Mouse (Mus musculus) stomach, postnatal 0 days (tissue): ENCODE measurements around the gene Grin3a. TPM values are rescaled to one million over a fixed set of nuclear protein-coding genes. Genes with fewer than 3 reads are reported as not detected.

Experiments used
- ATAC-seq: fragments of 200-750 bp; cut with Nextera tagmentation; 2 replicates; pipeline ENCODE4 v1.8.0; 2017; ENCODE audit not compliant: low FRiP score, low TSS enrichment
- DNase-seq: peaks from one replicate; pipeline ENCODE4 v3.0.0-alpha.2; 2016; ENCODE audit warnings: low spot score
- H3K27ac ChIP-seq: fragments of 300-500 bp; sonication (generic); replicated peaks from 2 replicates; pipeline ENCODE4 v1.5.1; 2014; ENCODE audit warnings: mild to moderate bottlenecking, control low read depth
- H3K27me3 ChIP-seq: fragments of 300-500 bp; sonication (generic); 2 replicates; pipeline ENCODE4 v1.6.1; 2014; ENCODE audit warnings: low read length; ENCODE audit not compliant: control insufficient read depth, insufficient read depth
- H3K36me3 ChIP-seq: fragments of 300-500 bp; sonication (generic); 2 replicates; pipeline ENCODE4 v1.6.1; 2014; ENCODE audit warnings: low read length, mixed read lengths; ENCODE audit not compliant: control insufficient read depth, insufficient read depth
- H3K4me1 ChIP-seq: fragments of 300-500 bp; sonication (generic); replicated peaks from 2 replicates; pipeline ENCODE4 v1.6.1; 2014; ENCODE audit warnings: antibody characterized with exemption; ENCODE audit not compliant: control insufficient read depth, insufficient read depth
- H3K4me2 ChIP-seq: fragments of 300-500 bp; sonication (generic); replicated peaks from 2 replicates; pipeline ENCODE4 v1.6.1; 2014; ENCODE audit warnings: low read depth, mild to moderate bottlenecking, control low read depth, moderate library complexity
- H3K4me3 ChIP-seq: fragments of 300-500 bp; sonication (generic); 2 replicates; pipeline ENCODE4 v1.5.1; 2014; ENCODE audit warnings: low read depth, low read length, control low read depth
- H3K9ac ChIP-seq: fragments of 300-500 bp; sonication (generic); 2 replicates; pipeline ENCODE4 v1.6.1; 2014; ENCODE audit warnings: mild to moderate bottlenecking, low read length, control low read depth, mixed read lengths
- H3K9me3 ChIP-seq: fragments of 300-500 bp; sonication (generic); 2 replicates; pipeline ENCODE4 v1.6.1; 2016; ENCODE audit warnings: low read length; ENCODE audit not compliant: control insufficient read depth
- CTCF ChIP-seq: IDR thresholded peaks from 2 replicates; pipeline ENCODE4 v1.5.1; 2016; ENCODE audit warnings: antibody characterized with exemption, low read depth, mild to moderate bottlenecking, moderate library complexity
- EP300 ChIP-seq: optimal IDR thresholded peaks from 2 replicates; pipeline ENCODE3; 2016; ENCODE audit warnings: antibody characterized with exemption
- WGBS: fragments of 180-500 bp; shearing (Covaris S2); extraction: QIAGEN DNeasy Blood & Tissue Kit; methylation state at CpG from one replicate; pipeline ENCODE4 v1.1.7; 2014; 5-methylcytosine and 5-hydroxymethylcytosine counted together
- polyA plus RNA-seq: library from polyadenylated mRNA; unstranded; fragments of >200 nt; fragmentation: Nextera tagmentation; extraction: Ambion mirVana; gene quantifications from 2 replicates; pipeline ENCODE4 v1.2.1, GENCODE M21; 2015

Gene Grin3a
- polyA plus RNA-seq, 1 experiment from 2014 or later: 0.46 TPM

GRCm38 (mm10) chr4:49843787-49844186, 1.8 kb downstream of the Grin3a start:
- H3K9me3 ChIP-seq: no peaks in the 10 kb centered on the region
- H3K4me3 ChIP-seq: no peak overlapping the region
- ATAC-seq: no peak
- H3K27ac ChIP-seq: no peak overlapping the region
- H3K9ac ChIP-seq: no peak overlapping the region
- no peak for TF ChIP-seq EP300
- TF ChIP-seq CTCF: no peak
- peaks cover 4% of the 10 kb centered on the region; the same call in 1 of the 2 replicates for H3K27me3 ChIP-seq
- no peak overlapping the region for H3K4me2 ChIP-seq
- no peak for DNase-seq
- H3K36me3 ChIP-seq: no peaks in the 10 kb centered on the region
- WGBS: 12% methylated on average over 6 of the region's 6 CpGs
- H3K4me1 ChIP-seq: no peaks in the 10 kb centered on the region

GRCm38 (mm10) chr4:49832035-49832434, 13.5 kb downstream of the Grin3a start:
- H3K27me3 ChIP-seq: no peaks in the 10 kb centered on the region
- H3K9me3 ChIP-seq: no peaks in the 10 kb centered on the region
- no peak for ATAC-seq
- no peaks in the 10 kb centered on the region for H3K4me1 ChIP-seq
- TF ChIP-seq EP300 (no peak), CTCF (no peak)
- no peak overlapping the region for H3K4me3 ChIP-seq
- no peak overlapping the region for H3K4me2 ChIP-seq
- no peak overlapping the region for H3K9ac ChIP-seq
- no peak overlapping the region for H3K27ac ChIP-seq
- no peaks in the 10 kb centered on the region for H3K36me3 ChIP-seq
- DNase-seq: no peak

- no peak for TF ChIP-seq EP300
- TF ChIP-seq CTCF: no peak
- Histone ChIP-seq H3K9ac (no peak overlapping the region), H3K27ac (no peak overlapping the region), H3K36me3 (no peaks in the 10 kb centered on the region), H3K4me2 (no peak overlapping the region), H3K27me3 (no peaks in the 10 kb centered on the region), H3K9me3 (no peaks in the 10 kb centered on the region), H3K4me3 (no peak overlapping the region), H3K4me1 (no peaks in the 10 kb centered on the region)
- ATAC-seq (no peak), DNase-seq (no peak)
- 80% methylated on average over 3 of the region's 3 CpGs for WGBS
Measured at GRCm38 (mm10) chr4:49813852-49814251, 31.7 kb downstream of the Grin3a start.

- no peak overlapping the region for H3K27ac ChIP-seq
- H3K9me3 ChIP-seq: no peaks in the 10 kb centered on the region
- H3K4me1 ChIP-seq: no peaks in the 10 kb centered on the region
- no peak for TF ChIP-seq CTCF
- ATAC-seq: no peak
- no peak overlapping the region for H3K4me2 ChIP-seq
- no peaks in the 10 kb centered on the region for H3K36me3 ChIP-seq
- no peak overlapping the region for H3K9ac ChIP-seq
- H3K27me3 ChIP-seq: no peaks in the 10 kb centered on the region
- no peak overlapping the region for H3K4me3 ChIP-seq
- no peak for DNase-seq
Measured at GRCm38 (mm10) chr4:49806791-49807190, 38.8 kb downstream of the Grin3a start.

- Histone ChIP-seq H3K36me3 (no peaks in the 10 kb centered on the region), H3K27ac (no peak overlapping the region), H3K4me3 (no peak overlapping the region), H3K9ac (no peak overlapping the region), H3K27me3 (no peaks in the 10 kb centered on the region), H3K4me2 (no peak overlapping the region), H3K9me3 (no peaks in the 10 kb centered on the region), H3K4me1 (no peaks in the 10 kb centered on the region)
- no peak for DNase-seq
- TF ChIP-seq CTCF (peak; percentile 36), EP300 (no peak)
- no peak for ATAC-seq
- 89% methylated on average over 2 of the region's 2 CpGs for WGBS
Measured at GRCm38 (mm10) chr4:49799338-49799737, 46.2 kb downstream of the Grin3a start.

- no peaks in the 10 kb centered on the region for H3K27me3 ChIP-seq
- no peak for ATAC-seq
- no peak for DNase-seq
- H3K36me3 ChIP-seq: no peaks in the 10 kb centered on the region
- WGBS: 52% methylated on average over 2 of the region's 2 CpGs
- no peaks in the 10 kb centered on the region for H3K4me1 ChIP-seq
- TF ChIP-seq CTCF (no peak), EP300 (no peak)
- no peak overlapping the region for H3K4me2 ChIP-seq
- H3K4me3 ChIP-seq: no peak overlapping the region
- H3K9me3 ChIP-seq: no peaks in the 10 kb centered on the region
- no peak overlapping the region for H3K9ac ChIP-seq
- no peak overlapping the region for H3K27ac ChIP-seq
Measured at GRCm38 (mm10) chr4:49788971-49789370, 56.6 kb downstream of the Grin3a start.
